Mouse (Mus musculus) cerebellum, adult 2 months (tissue): ENCODE measurements around the gene Fam104a.

Experiments
- CTCF ChIP-seq: fragments of 200-500 bp; IDR thresholded peaks from 2 replicates; pipeline ENCODE4 v1.5.1; 2011; ENCODE audit warnings: low read depth, mild to moderate bottlenecking, control low read depth, low read length, moderate library complexity, borderline replicate concordance; ENCODE audit not compliant: insufficient read depth
- POLR2A ChIP-seq: fragments of 200-500 bp; IDR thresholded peaks from 2 replicates; pipeline ENCODE4 v1.6.1; 2011; ENCODE audit warnings: low read length, control low read depth, borderline replicate concordance; ENCODE audit not compliant: insufficient read depth

DNA sequence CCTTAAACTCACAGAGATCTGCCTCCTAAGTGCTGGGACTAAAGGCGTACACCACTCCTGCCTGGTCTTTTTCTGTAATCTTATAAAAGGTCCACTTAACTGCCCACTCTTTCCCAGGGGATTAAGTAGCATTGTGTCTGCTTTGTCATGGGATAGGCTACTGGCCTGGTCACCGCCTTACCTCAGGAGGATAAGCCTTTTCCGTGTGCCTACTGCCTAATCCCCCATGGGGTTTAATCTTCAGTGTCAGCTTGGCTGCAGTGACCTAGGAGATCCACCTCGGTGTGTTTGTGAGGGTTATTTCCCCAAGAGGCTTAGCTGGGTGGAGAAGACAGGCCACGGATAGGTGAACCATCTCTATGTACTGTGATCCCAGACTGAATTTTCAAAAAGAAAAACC is 13.6 kb upstream of the Fam104a start:
- TF ChIP-seq CTCF (no peak), POLR2A (no peak)
